Mouse (Mus musculus) cerebellum, adult 8-10 months (tissue): ENCODE data around the gene Nr4a3.

Experiments
- DNase-seq: peaks from one replicate; pipeline ENCODE4 v3.0.0; 2022

The Nr4a3 gene

DNA sequence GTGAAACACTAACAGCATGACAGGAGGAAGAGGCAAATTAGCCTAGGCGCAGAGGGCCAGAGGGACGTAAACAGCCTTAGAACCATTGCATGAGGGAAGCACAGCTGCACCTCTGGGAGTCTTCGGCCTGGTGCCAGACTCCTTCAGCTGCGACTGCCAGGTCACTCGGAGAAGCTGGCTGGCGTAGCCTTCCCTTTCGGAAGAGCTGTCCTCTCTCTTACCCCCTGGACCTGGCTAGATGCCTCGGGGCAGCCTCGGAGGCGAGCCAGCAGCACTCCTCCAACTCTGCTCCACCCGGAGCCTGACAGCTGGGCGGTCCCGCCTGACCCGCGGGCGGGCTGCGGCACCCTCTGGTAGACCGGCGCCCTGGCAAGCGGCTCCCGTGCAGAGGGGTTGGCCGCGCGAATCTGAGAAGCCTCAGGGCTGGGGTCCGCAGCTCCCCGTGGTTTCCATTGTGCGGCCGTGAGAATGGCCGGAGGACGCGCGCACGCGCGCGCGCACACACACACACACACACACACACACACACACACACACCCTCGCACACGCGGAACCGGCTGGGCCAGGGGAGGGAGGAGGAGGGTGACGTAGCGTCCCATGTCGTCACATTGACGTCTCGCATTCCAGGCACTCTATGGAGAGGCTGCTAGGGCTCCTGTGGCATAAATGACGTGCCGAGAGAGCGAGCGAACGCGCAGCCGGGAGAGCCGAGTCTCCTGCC, at the start of gene Nr4a3:
Gene Nr4a3, plus strand, starts transcription at position 663 of the 721 bp plus-strand sequence.
- peak; percentile 87 for DNase-seq

GRCm38 (mm10) chr4:48002969-48003368, 42.0 kb upstream of the Nr4a3 start:
- peak; percentile 57 for DNase-seq

DNA sequence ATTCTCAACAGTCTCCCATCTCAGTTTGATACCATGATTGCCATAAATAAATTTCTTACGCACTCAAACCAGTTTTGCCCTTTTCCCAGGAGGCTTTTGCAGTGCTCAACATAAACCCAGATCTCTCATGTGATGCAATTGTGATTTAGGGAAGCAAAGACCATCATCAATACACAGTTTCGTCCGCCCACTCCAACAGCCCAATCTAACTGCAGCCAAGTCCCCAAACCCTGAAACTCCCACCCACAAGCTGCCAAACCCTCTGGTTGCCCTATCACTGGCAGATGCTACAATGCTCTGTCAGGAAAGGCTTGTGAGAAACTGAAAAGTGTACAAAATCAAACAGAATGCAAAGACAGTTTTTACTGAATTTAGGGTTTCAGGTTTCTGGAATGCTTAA, 41.5 kb upstream of the Nr4a3 start:
- DNase-seq, result no peak

- DNase-seq, result no peak
These were observed 38.6 kb upstream of the Nr4a3 start for GRCm38 (mm10) chr4:48006355-48006754.

DNA sequence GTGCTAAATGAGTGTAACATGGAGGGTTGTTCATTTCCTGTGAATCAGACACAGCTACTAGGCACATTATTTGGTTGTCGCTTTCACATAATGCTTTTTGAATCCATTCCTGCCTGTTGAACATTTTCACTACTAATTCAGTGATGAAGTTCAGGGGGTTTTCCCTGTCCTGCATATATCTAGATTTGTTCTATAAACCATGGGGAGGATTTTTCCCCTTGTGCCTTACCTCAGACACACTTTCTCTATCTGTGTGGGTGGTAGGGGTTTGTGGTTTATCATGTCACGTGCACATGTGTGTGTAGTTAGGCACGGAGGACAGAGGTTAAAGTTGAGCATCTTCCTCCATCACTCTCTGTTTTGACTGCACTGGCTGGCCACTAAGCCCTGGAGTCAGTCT, 32.7 kb upstream of the Nr4a3 start:
- no peak for DNase-seq

DNA sequence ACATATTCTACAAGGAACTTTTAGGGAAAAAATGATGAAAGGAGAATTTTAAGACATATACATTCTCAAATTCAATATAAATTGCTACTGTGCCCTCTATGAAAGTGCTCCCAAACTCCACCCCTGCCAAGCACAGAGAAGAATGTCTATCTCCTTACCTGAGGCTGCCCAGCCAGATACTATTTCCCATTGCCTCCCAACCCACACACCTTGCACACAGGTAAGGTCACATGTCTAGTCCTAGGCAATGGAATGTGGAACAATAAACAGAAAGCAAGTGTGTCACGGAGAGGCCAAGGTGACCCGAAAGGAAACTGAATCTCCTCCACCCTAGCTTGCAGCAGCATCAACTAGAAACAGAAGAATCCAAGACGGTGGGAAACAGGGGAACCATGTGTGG, 22.0 kb upstream of the Nr4a3 start:
- no peak for DNase-seq

- no peak for DNase-seq
These were observed 15.3 kb upstream of the Nr4a3 start for GRCm38 (mm10) chr4:48029652-48030051.

DNA sequence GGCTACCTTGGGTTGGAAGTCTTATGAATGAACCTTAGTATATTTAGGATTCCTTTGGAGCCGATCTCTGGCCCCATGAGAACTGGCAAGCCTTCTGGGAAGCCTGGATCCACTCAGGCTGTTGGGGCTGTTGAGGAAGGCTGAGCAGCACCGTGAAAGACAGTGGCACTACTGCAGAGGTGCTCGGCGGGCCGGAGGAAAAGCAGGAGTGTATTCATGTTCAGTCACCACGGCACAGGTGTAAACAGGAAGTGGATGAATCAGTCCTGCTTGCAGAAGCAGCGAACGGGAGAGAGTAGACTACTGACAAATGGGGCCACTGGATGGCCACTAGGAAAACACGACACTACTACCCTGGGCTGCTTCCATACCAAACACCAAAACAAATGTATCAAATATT, 10.7 kb upstream of the Nr4a3 start:
- DNase-seq, result no peak

DNA sequence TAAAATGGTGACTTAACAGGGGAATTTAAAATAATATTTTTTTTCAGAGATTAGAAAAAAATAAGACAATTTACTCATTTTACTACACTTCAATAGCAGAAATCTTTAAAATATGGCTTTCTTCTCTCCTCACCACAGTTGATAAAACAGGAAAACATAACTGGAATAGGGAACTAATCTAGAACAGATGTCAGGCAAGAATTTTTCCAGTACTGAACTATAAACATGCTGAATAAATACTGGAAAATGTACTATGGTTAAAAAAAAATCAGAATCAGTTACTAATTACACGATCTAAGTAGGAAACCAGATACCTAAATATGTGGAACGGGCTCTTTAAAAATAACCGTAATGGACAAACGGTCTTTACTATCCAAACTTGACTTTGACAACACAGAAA, 7.3 kb upstream of the Nr4a3 start:
- no peak for DNase-seq

DNA sequence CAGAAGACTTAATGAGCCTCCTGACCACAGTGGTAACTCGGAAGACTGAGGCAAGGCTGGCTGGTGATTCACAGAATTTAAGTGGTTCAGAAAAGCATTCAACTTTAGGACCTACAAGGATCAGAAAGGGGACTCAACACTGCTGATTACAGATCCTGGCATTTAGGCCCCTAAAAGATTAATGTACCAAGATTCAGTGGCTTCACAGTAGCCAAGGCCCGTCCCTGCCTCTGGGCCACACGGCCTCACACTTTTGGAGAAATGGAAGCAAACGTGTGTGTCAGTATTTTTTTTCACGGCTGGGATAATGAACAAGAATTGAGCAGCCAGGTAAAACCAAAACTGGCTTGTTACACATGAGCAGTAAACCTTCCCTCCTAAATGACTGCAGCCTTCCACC, 6.1 kb upstream of the Nr4a3 start:
- DNase-seq, result no peak

DNA sequence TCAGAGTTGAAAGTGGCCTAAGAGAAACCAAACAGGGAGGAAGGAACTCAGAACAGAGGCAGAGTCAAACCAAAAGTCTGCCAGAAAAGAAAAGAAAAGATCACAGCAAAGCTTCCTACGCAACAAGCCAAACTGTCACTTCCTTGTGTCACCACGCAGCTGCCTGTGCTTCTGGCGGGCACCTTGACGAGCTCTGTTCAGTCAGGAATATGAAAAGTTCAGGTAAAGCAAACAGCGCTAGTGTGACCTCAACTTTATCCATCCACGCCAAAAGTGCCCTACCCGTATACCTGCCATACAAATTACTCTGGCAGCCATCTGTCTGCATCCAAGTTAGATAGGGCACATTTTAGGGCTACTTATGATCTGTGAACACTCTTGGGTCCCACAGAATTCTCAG, 5.2 kb upstream of the Nr4a3 start:
- no peak for DNase-seq

- DNase-seq, result no peak
These were observed 2.5 kb upstream of the Nr4a3 start for GRCm38 (mm10) chr4:48042466-48042785.

GRCm38 (mm10) chr4:48042786-48043701, 1.9 kb upstream of the Nr4a3 start:
- DNase-seq, result peak; percentile 95

- DNase-seq, result no peak
These were observed 837 bp upstream of the Nr4a3 start for GRCm38 (mm10) chr4:48044141-48044490.

GRCm38 (mm10) chr4:48045281-48045720, 348 bp downstream of the Nr4a3 start:
- DNase-seq, result no peak

- DNase-seq, result peak; percentile 47
These were observed 938 bp downstream of the Nr4a3 start for GRCm38 (mm10) chr4:48045721-48046460.

GRCm38 (mm10) chr4:48046461-48046901, 1.5 kb downstream of the Nr4a3 start:
- DNase-seq, result peak; percentile 34

GRCm38 (mm10) chr4:48047136-48047765, 2.3 kb downstream of the Nr4a3 start:
- DNase-seq, result peak; percentile 33

GRCm38 (mm10) chr4:48047766-48048371, 2.9 kb downstream of the Nr4a3 start:
- peak; percentile 37 for DNase-seq

DNA sequence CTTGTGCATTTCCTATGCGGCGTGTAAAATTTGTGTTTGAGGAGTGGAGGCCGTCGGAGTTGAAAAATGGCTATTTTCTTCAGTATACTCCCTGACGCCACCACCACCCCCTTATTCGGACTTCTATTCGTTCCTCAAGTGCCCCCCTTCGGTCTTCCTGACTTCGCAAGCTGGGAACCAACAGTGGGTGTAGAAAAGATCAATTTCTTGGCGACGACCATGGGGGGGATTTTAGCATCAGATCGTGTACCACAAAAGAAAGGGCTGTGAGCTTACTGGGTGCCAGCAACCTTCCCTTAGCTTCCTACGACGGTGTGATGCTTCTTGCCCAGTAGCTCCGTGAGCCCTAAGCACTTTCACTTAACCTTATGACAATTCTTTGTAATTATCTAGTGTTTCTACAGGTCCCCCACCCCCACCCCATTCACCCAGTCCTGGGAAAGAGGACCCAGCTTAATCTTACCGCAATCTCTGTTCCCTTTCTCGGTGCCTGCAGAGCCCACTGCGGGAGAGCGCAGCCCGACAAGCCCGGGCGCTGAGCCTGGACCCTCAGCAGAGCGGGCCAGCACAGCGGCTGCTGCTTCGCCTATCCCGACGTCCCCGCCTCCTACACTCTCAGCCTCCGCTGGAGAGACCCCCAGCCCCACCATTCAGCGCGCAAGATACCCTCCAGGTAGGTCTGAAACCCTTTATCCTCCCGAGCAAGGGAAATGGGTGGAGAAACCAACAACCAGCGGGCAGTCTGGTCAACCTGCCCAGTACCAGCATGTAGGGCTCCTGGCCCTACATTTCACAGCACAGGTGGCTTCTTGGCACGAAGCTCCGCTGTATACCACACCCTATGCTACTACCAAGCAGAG, 3.7 kb downstream of the Nr4a3 start:
- peak; percentile 33 for DNase-seq

DNA sequence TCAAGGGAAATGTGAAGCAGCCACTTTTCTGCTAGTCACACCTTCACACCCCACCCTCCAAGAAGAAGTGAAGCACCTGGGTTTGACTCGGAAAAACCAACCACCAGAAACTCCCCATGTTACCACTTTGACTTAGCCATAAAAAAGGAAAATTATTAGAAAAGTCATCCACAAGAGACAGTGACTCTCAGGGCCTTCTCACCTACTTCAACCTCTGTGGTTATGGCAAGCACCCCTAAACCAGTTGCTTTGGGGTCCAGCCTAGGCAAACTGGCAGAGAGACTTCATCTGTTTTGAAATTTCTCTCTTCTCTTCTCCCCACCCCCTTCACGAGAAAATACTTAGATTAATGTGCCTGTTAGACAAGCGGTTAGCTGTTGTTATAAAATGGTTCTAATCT, 5.1 kb downstream of the Nr4a3 start:
- DNase-seq, result no peak

GRCm38 (mm10) chr4:48050442-48050841, 5.5 kb downstream of the Nr4a3 start:
- no peak for DNase-seq
